Mouse (Mus musculus): ENCODE data around the gene Aup1.

GRCm38 (mm10) chr6:83014482-83015466 lies 39.5 kb upstream of the Aup1 start:
- no peak for TF ChIP-seq GATA1 (IDR thresholded peaks at IDR 0.05; ENCODE audit: borderline replicate concordance, low read length)
- no peak for TF ChIP-seq FLI1 (IDR thresholded peaks at IDR 0.05; ENCODE audit: low read length)

Data from megakaryocyte, embryonic 14.5 days (primary cell).